19 mouse cellular contexts compared by ENCODE assay signal in genomic region chr3:53236471-53236870, GRCm38 (mm10).
"Had no signal": no experiment of that assay in that cellular context is flagged by ENCODE, and none has a peak within 500 bp of the region (broad histone marks: within the 10 kb centered on the region; RNA-seq: fewer than 3 reads in every experiment).

No protein-coding gene starts in this region.

- H3K36me3 ChIP-seq: liver, embryonic 13.5 days; liver, embryonic 15.5 days; lung, embryonic 15.5 days; midbrain, embryonic 13.5 days; midbrain, embryonic 15.5 days had no signal

- DNase-seq: liver, embryonic 13.5 days; liver, postnatal 0 days; lung, adult 2 months; lung, postnatal 14 days; lung, postnatal 36 days; right cerebral cortex, postnatal 14 days; spleen, adult 18-20 months; thymus, adult 18-20 months; thymus, postnatal 14 days; thymus, postnatal 36 days had no signal

- H3K4me1 ChIP-seq: liver, embryonic 13.5 days; liver, embryonic 15.5 days; lung, embryonic 15.5 days; megakaryocyte, embryonic 14.5 days; midbrain, embryonic 13.5 days; midbrain, embryonic 15.5 days; neural tube, embryonic 12.5 days had no signal

- H3K27ac ChIP-seq: liver, embryonic 13.5 days; liver, embryonic 15.5 days; lung, embryonic 15.5 days; macrophage; midbrain, embryonic 13.5 days; midbrain, embryonic 15.5 days; neural tube, embryonic 12.5 days had no signal

- H3K27me3 ChIP-seq: liver, embryonic 13.5 days; liver, embryonic 15.5 days; lung, embryonic 15.5 days; megakaryocyte, embryonic 14.5 days; midbrain, embryonic 13.5 days; midbrain, embryonic 15.5 days; neural tube, embryonic 12.5 days had no signal

- H3K4me2 ChIP-seq: liver, embryonic 13.5 days; liver, embryonic 15.5 days; lung, embryonic 15.5 days; midbrain, embryonic 11.5 days; midbrain, embryonic 13.5 days; midbrain, embryonic 15.5 days; neural tube, embryonic 12.5 days had no signal

- H3K9me3 ChIP-seq: liver, embryonic 13.5 days; liver, embryonic 15.5 days; lung, embryonic 15.5 days; midbrain, embryonic 13.5 days; midbrain, embryonic 15.5 days; neural tube, embryonic 12.5 days had no signal

- ATAC-seq: liver, postnatal 0 days; lung, postnatal 0 days; midbrain, embryonic 13.5 days; midbrain, embryonic 15.5 days had no signal

- H3K9ac ChIP-seq: liver, embryonic 13.5 days; liver, embryonic 15.5 days; liver, postnatal 0 days; lung, embryonic 15.5 days; midbrain, embryonic 13.5 days; midbrain, embryonic 15.5 days; neural tube, embryonic 12.5 days had no signal

- H3K4me3 ChIP-seq: liver, embryonic 13.5 days; liver, embryonic 15.5 days; lung, embryonic 15.5 days; megakaryocyte, embryonic 14.5 days; midbrain, embryonic 13.5 days; midbrain, embryonic 15.5 days; neural tube, embryonic 12.5 days had no signal
